Mouse (Mus musculus): ENCODE data around the gene Slc30a7.

The Slc30a7 gene

GRCm38 (mm10) chr3:116006978-116007940, at the start of gene Slc30a7, which contains the start of gene Extl2:
TSS of gene Slc30a7 (minus strand) at chr3:116007406.
TSS of gene Extl2 (plus strand) at chr3:116007462.
- peak; percentile 92 for DNase-seq

- no peak for DNase-seq
Measured at GRCm38 (mm10) chr3:116047034-116047433, 39.8 kb upstream of the Slc30a7 start.

- no peak for DNase-seq
Measured at GRCm38 (mm10) chr3:116046000-116046399, 38.8 kb upstream of the Slc30a7 start.

- DNase-seq = no peak
Measured at GRCm38 (mm10) chr3:116040776-116041175, 33.6 kb upstream of the Slc30a7 start.

- no peak for DNase-seq
Measured at GRCm38 (mm10) chr3:116033871-116034222, 26.6 kb upstream of the Slc30a7 start.

GRCm38 (mm10) chr3:116033218-116033870, 26.1 kb upstream of the Slc30a7 start:
- no peak for DNase-seq

- DNase-seq = no peak
Measured at GRCm38 (mm10) chr3:116030152-116030788, 23.1 kb upstream of the Slc30a7 start.

- no peak for DNase-seq
Measured at GRCm38 (mm10) chr3:116026996-116027395, 19.8 kb upstream of the Slc30a7 start.

GRCm38 (mm10) chr3:116025701-116026100, 18.5 kb upstream of the Slc30a7 start:
- DNase-seq = no peak

GRCm38 (mm10) chr3:116024669-116025068, 17.5 kb upstream of the Slc30a7 start:
- DNase-seq = no peak

- DNase-seq = no peak
Measured at GRCm38 (mm10) chr3:116024236-116024635, 17.0 kb upstream of the Slc30a7 start.

- no peak for DNase-seq
Measured at GRCm38 (mm10) chr3:116019136-116019535, 11.9 kb upstream of the Slc30a7 start.

GRCm38 (mm10) chr3:116018606-116019005, 11.4 kb upstream of the Slc30a7 start:
- DNase-seq = peak; percentile 34

GRCm38 (mm10) chr3:116016116-116016515, 8.9 kb upstream of the Slc30a7 start:
- no peak for DNase-seq

- no peak for DNase-seq
Measured at GRCm38 (mm10) chr3:116014901-116015300, 7.7 kb upstream of the Slc30a7 start.

GRCm38 (mm10) chr3:116009622-116010344, 2.6 kb upstream of the Slc30a7 start:
- DNase-seq = no peak

GRCm38 (mm10) chr3:116007941-116008440, 785 bp upstream of the Slc30a7 start:
- DNase-seq = peak; percentile 85

- peak; percentile 36 for DNase-seq
Measured at GRCm38 (mm10) chr3:116006284-116006977, 775 bp downstream of the Slc30a7 start.

GRCm38 (mm10) chr3:115996929-115997328, 10.3 kb downstream of the Slc30a7 start:
- DNase-seq = no peak

GRCm38 (mm10) chr3:115993025-115993424, 14.2 kb downstream of the Slc30a7 start:
- peak; percentile 39 for DNase-seq

GRCm38 (mm10) chr3:115992588-115992987, 14.6 kb downstream of the Slc30a7 start:
- DNase-seq = no peak

GRCm38 (mm10) chr3:115992103-115992502, 15.1 kb downstream of the Slc30a7 start:
- DNase-seq = peak; percentile 43
